Mouse (Mus musculus) embryo, embryonic 10.5 days (tissue): Measurements from ENCODE around the gene Acbd6.

Experiments used
- DNase-seq: peaks from one replicate; pipeline ENCODE4 v3.0.0-alpha.2; 2015; ENCODE audit warnings: low spot score

Acbd6 gene

DNA sequence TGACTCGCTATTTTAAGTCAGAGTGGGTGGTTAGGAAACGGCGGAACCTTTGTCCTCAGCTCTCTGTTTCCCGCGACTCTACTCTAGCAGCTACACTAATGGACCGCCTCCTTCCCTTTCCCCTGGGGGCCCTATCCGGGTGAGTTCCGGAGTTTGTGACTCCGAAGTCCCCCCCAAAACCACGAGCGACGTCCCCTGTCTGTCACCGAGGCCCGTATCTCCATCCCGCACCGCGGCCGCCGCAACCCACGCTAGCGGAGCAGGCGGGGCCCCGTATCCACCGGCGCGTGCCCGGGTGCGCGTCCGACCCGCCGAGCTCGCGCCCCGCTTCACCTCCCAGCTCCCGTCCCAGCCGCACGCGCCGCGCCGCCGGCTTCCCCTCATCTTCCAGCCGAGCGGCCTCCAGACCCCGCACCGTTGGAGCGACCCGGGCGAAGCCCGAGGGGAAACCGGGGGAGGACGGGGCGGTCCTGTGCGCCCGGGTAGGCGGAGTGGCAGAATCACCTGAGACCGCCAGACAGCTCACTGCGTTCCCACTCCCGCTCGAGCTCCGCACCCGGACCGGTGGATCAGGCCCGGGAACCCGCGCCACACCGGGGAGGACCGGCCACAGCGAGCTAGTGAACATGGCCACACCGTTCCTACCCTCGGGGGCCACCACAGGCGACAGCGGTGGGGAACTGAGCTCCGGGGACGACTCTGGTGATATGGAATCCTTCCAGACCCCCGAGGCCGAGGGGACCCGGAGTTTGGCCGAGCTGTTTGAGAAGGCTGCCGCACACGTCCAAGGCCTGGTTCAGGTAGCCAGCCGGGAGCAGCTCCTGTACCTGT is at the start of gene Acbd6:
Acbd6 (plus strand) TSS at position 109 of the 831 bp plus-strand sequence.
- peak; percentile 92 for DNase-seq

GRCm38 (mm10) chr1:155510263-155510662 is 47.7 kb upstream of the Acbd6 start:
- DNase-seq, result no peak

DNA sequence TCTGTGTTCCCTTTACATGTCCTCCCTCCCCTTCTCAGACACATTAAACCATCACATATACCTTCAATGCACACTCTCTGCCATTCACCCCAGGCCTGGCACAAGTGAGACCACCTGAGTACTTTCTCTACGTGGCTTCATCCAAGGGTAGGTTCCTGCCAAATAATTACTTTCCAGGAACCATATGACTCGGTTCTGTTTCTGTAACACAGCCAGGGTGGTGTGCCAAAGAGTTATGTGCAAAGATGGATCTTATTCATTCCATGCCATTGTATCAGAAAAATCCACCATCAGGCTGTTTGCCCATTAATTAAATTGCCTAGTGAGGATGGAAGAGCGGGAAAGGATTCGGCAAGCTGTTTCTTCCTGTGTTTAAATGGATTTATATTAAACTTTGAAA is 42.1 kb upstream of the Acbd6 start:
- no peak for DNase-seq

DNA sequence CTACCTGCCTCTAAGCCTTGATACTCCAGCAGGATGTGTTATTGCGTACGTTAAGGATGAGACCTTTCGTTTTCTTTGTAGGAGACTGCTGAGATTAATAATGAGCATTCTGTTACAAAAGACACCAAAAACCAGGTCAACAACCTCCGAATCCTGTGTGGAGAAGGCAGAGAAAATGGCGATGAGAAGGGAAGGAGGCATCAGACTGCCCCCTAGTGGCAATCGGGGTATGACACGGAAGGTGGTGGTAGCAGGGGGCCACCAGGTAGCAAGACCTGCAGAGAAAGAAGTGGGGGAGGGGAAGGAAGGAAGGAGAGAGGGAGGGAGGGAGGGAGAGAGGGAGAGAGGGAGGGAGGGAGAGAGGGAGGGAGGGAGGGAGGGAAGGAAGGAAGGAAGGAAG is 41.3 kb upstream of the Acbd6 start:
- peak; percentile 73 for DNase-seq

DNA sequence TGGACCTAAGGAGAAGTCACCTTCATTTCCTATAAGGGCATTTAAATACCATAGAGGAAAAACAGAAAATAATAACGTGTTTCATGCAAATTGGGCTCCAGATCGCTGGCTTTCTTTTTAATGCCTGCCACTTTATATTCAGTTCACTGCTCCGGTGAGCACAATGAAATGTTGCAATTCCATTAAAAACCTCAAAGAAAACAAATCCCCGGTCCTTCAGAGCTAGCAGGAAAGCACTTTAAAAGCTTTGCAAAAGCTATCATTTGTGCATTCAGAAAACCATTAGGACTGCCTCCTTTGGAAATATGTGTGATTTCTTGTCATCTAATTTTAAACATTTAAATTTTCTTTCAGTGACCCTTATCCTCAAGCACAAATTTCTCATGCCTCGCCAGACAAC is 40.9 kb upstream of the Acbd6 start:
- DNase-seq, result no peak

DNA sequence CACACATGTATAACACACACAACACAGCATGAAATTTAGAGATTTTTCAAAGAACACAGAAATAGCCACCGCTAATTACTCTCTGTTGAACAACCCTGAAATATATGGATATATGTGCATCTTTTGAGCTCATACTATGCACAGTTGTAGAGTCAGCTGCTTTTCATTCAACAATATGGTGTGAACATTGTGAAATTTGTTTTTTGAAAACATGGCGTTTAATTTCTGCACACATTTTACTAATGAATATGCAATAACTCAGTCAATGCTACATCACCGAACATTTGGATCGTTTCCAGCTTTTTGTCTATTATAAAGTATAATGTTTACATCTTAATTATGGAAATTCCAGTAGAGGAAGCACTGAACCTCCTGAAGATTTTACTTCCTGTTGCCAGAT is 37.6 kb upstream of the Acbd6 start:
- DNase-seq, result no peak

DNA sequence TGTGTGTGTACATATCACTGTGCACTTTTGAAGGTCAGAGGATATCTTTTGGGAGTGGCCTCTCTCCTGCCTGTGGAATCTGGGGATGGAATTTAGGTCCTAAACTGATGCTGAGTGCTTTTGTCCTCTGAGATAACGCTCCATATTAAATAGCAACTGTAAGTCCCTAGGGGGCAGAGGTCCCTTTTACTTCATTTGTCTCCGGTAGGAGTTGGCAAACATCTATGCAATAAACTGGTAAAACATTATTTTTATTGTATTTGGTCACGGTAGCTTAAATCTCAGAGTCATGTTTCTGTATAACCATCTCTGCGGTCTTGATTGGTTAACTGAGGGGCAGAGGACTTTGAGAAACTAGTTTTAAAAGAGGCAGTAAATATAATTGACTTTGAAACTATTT is 35.4 kb upstream of the Acbd6 start:
- DNase-seq, result no peak

DNA sequence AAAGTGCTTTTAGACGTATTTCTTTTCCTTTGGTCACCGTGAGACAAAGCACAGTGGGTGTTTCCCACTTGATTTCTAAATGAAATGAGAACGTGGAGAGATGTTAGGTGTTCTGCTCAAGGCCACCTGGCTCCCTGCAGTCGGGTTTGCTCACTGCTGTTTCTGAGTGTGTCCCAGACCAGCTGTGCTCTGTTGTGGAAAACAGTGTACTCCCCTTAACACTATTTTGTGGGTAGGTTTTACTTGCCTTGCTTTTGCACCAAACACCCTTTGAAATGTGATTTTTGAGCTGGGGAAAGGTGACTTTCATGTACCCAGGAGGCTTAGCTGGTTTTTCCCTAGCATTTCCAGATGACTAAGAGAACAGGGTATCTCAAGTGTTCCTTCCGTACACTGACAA is 31.7 kb upstream of the Acbd6 start:
- DNase-seq, result no peak

- peak; percentile 68 for DNase-seq
Measured at GRCm38 (mm10) chr1:155527027-155527786, 30.7 kb upstream of the Acbd6 start.

DNA sequence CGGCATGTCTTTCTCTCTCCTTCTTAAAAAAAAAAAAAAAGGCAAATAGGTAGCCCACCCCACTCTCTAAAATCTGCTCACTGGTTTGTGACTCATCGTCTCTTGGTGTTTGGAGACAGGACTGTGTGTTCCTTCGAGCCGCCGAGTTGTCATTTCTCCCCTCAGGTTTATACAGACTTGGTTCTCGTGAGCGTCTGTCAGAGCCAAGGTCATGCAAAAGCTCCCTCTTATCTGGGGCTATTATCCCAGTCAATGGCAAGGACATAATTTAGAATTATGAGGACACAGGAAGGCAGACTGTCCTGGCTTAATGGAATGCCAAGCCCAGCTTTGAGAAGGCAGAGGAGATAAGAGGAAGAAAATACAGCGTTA is 30.1 kb upstream of the Acbd6 start:
- DNase-seq, result peak; percentile 39

DNA sequence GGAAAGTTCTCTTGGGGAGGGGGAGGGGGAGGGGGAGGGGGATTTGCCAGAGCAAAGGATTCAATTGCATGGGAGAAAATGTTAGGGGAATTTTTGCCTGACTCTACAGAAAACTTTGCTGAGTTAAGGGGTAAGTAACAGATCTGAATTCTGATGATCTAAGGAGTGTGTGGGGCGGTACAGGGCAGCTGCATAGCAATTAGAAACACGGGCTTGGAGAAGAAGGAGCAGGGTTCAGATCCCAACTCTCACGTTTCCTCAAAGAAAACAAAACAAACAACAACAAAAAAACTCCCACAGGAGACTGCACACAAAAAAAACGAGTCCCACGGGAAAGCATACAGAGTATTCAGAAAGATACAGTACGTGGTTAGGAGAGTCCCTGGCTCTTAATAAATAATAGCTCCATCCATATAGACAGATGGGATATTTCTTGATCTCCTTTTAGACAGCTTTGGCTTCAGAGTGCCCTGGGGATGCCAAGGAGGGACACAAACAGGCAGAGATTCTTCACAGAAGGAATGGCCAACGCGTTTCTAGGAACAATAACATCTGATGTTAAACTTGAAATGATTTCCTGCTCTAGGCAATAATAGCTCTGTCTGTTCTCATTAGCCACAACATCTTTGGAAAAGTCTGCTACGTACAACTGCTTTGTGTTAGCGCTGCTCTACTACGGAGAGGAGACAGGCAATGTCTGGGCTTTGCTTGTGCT is 29.4 kb upstream of the Acbd6 start:
- peak; percentile 41 for DNase-seq

DNA sequence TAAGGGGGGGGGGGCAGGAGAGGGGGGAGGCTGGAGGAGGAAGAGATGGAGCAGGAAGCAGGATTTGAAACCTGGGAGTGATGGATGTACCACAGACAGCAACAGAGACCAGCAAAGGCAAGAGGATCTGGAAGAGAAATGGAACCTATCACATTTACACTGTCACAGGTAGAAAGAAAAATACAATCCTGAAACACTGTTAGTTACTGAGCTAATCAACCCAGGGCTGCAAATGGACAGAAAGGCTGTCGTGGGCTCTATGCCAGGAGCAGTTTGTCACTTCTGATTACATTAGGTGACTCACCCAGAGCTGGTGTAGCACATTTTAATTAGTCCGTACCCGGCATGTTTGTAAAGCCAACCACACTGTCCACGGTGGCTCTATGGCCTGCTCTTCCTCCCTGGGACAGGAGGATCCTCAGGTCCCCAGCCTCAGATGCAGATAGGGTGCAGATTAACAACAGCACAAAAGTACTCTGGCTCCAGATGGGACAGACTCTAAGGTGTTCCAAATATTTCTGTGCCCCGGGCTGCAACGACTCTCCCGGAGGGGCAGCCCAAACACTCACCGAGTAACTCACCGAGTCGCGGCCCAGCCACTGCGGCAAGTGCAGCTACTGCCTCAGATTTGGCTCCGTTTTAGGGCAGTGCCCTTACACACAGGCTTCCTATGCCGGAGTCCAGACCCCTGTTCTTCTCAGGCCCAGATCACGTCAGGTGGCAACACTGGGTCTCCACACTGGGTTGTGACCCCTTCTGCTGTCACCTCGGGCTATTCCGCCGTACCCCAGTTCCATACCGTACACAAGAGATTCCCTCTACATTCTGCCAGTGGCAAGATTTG is 28.6 kb upstream of the Acbd6 start:
- DNase-seq, result no peak

GRCm38 (mm10) chr1:155530561-155531457 is 27.1 kb upstream of the Acbd6 start:
- peak; percentile 73 for DNase-seq

DNA sequence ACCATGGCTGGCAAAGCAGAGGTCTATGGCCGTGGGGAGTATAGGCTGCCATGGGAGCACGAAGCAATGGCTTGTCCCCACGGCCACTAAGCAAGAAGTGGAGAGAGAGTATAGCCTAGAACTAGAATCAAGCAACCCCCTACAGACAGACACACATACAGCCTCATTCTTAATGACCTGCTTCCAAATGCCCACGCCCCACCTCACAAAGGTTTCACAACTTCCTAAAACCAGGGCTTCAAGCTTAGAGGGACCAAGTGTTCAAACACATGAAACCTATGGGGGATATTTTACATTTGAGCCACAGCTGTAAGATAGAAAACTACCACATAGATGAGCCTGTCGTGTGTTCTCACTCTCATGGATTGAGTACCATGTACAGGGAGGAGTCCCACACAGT is 25.5 kb upstream of the Acbd6 start:
- no peak for DNase-seq

DNA sequence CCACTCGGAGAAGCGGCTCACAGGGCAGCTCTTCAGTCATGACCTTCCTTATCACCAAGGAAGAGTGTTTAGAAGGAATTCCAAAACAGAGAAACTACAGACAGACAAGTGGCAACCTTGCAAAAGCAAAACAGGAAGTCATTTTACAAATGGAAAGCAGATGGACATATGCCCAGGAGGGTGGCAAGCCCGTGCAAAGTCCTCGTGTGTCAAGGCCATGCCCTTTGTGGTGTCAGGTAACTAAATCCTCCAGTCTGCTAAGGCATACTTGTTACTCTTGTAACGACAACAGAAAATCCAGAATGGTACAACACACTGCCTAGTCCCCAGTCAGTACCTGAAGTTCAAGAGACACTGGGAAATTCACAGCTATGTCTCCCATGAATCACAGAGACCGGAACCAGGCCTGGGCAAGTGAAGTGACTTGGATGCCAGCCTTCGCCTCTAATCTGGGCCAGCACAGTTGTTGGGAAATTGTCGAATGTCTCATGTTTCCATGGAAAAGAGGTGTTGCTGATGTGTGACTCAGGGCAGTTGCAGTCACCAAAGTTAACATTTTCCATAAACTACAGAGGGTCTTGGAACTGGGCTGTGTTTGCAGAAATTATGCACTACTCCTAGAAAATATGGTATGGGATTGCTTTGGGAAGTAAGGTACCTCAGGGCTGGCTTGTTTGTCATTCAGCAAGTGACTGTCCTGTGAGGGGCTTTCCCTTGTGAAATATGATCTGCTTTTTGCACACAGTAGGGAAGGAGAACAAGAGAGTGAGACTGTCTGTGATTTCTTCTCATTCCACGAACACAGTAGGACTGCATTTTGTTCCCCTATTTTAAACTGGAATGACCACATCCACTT is 24.9 kb upstream of the Acbd6 start:
- peak; percentile 43 for DNase-seq

GRCm38 (mm10) chr1:155533689-155533965 is 24.3 kb upstream of the Acbd6 start:
- no peak for DNase-seq

DNA sequence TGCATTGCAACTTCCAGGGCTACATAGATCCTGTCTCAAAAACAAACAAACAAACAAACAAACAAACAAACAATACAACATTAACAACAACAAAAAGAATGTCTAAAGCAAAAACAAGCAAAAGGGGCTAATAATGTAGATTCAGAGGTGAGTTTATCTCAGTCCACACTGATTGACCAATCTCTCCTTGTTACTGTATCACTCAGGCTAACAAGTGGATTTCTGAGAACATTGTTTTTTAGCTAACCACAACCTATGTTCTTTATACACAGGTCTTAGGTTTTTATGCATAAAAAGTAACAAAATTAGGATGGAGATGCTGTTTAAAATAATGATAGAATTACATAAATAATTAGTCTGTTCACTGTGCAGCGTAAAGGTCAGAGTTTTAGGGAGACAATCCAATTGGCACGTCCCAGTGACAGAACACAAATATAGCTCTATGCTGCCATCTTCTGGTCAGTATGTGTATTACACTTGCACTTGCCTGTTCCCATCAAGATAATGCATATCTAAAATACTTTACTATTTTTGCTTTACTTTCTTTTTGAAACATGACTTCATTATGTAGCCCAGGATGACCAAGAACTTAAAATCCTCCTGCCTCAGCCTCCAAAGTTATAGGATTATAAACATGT is 20.8 kb upstream of the Acbd6 start:
- peak; percentile 89 for DNase-seq

DNA sequence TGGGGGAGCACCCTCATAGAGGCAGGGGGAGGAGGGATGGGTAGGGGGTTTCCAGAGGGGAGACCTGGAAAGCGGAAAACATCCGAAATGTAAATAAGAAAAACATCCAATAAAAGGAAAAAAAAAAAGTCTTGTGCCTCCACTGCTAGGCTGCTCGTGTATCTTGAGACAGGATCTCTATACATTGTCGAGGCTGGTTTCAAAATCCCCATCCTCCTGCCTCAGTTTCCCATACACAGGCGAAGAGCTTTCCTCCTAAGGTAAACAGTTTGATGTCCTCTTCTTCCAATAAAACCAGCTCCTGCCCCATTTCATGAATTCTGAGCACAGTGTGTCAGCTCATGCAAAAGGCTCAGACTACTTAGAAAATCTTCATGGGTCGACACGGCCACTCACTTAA is 19.9 kb upstream of the Acbd6 start:
- no peak for DNase-seq

DNA sequence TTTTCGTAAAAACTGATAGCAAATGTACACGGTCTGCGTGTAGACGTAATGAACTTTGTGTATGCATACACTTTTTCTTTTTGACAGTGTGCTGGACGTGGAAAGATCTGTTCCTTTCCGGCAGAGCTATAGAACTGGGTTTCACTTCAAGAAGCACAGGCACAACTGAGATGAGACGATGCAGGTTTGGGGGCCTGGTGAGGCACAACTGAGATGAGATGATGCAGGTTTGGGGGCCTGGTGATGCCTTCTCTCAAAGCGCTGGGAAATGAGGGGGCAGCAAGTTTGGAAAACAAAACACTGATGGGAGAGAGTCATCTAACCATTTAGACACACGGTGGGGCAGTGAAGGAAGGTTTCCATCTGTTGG is 293 bp upstream of the Acbd6 start:
- no peak for DNase-seq

DNA sequence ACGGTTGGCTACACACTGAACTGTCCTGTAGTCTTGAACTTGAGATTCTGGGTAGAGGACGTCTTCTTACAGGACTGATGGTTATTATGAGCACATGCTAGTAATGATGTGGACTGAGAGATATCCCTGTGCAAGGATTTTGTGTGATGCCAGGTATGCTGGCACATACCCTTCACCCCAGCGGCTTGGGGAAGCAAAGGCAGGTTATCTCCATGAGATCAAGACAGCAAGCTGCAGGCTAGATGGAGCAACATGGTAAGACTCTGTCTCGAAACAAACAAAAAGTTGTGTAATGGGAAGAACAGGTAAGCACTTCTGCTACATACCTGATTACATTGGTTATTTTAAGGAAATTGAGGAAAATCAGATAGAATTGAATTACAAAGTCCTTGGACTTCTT is 2.1 kb downstream of the Acbd6 start:
- no peak for DNase-seq
